Mouse (Mus musculus): Measurements from ENCODE around the gene Vmn1r226. TPM values are rescaled to one million over a fixed set of nuclear protein-coding genes. Genes with fewer than 3 reads are reported as not detected.

Vmn1r226 gene
- polyA plus RNA-seq (2014; fragmentation: Illumina TruSeq; extraction: RNeasy Lipid Tissue Mini Kit (QIAGEN cat#74804); ENCODE audit: low read depth, low replicate concordance), result 2.1 TPM

DNA sequence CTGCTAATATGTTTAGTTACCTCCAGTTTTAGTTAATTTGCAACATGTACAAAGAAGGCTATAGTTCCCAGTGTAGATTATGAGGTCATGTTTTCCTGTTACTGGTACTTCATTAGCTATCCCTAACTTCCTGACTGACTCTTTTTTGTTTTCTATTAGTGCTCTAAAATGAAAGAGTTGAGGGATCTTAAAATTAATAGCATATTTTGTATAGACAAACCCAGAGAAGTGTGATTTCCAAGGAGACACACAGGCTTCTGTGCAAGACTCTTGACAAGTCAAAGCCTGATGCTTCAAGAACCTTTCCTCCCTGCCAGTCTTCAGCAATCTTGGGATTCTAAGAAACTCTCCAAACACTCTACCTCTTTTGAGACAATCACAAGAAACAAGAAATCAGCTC lies at the start of gene Vmn1r226:
Gene Vmn1r226, plus strand, starts transcription at position 301 of the 400 bp plus-strand sequence.

DNA sequence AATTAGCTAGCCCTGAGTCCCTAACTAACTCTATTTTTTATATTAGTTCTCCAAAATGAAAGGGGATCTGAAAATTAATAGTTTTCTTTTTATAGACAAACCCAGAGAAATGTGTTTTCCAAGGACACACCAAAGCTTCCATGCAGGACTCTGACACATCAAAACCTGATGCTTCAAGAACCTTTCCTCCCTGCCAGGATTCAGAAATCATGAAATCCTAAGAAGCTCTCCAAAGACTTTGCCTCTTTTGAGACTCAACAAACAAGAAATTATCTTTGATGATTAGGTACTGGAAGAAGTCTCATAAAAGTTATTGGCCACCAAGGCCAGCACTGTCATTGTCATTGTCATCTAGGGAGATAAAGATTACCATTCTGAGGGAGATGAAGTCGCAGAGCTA lies 46.9 kb downstream of the Vmn1r226 start, which contains the start of gene Vmn1r227:
Gene Vmn1r227, plus strand, starts transcription at position 301 of the 400 bp plus-strand sequence.

Other genes with a start within 250 kb of the Vmn1r226 start
- not detected for gene Vmn2r108, start 201.5 kb upstream of the Vmn1r226 start, polyA plus RNA-seq (2014; fragmentation: Illumina TruSeq; extraction: RNeasy Lipid Tissue Mini Kit (QIAGEN cat#74804); ENCODE audit: low read depth, low replicate concordance)
- gene Vmn1r225, start 184.7 kb upstream of the Vmn1r226 start, polyA plus RNA-seq (2014; fragmentation: Illumina TruSeq; extraction: RNeasy Lipid Tissue Mini Kit (QIAGEN cat#74804); ENCODE audit: low read depth, low replicate concordance), result not detected
- gene Vmn2r109, start 118.1 kb upstream of the Vmn1r226 start, polyA plus RNA-seq (2014; fragmentation: Illumina TruSeq; extraction: RNeasy Lipid Tissue Mini Kit (QIAGEN cat#74804); ENCODE audit: low read depth, low replicate concordance), result not detected
- 0.01 TPM for gene Vmn2r110, start 86.4 kb upstream of the Vmn1r226 start, polyA plus RNA-seq (2014; fragmentation: Illumina TruSeq; extraction: RNeasy Lipid Tissue Mini Kit (QIAGEN cat#74804); ENCODE audit: low read depth, low replicate concordance)
- not detected for gene Fpr-rs3, start 58.0 kb upstream of the Vmn1r226 start, polyA plus RNA-seq (2014; fragmentation: Illumina TruSeq; extraction: RNeasy Lipid Tissue Mini Kit (QIAGEN cat#74804); ENCODE audit: low read depth, low replicate concordance)
- gene Vmn1r227, start 47.0 kb downstream of the Vmn1r226 start, polyA plus RNA-seq (2014; fragmentation: Illumina TruSeq; extraction: RNeasy Lipid Tissue Mini Kit (QIAGEN cat#74804); ENCODE audit: low read depth, low replicate concordance), result not detected
- not detected for gene Vmn1r228, start 103.3 kb downstream of the Vmn1r226 start, polyA plus RNA-seq (2014; fragmentation: Illumina TruSeq; extraction: RNeasy Lipid Tissue Mini Kit (QIAGEN cat#74804); ENCODE audit: low read depth, low replicate concordance)
- not detected for gene Vmn1r229, start 128.7 kb downstream of the Vmn1r226 start, polyA plus RNA-seq (2014; fragmentation: Illumina TruSeq; extraction: RNeasy Lipid Tissue Mini Kit (QIAGEN cat#74804); ENCODE audit: low read depth, low replicate concordance)
- not detected for gene Vmn1r230, start 157.6 kb downstream of the Vmn1r226 start, polyA plus RNA-seq (2014; fragmentation: Illumina TruSeq; extraction: RNeasy Lipid Tissue Mini Kit (QIAGEN cat#74804); ENCODE audit: low read depth, low replicate concordance)
- gene Vmn1r231, start 222.2 kb downstream of the Vmn1r226 start, polyA plus RNA-seq (2014; fragmentation: Illumina TruSeq; extraction: RNeasy Lipid Tissue Mini Kit (QIAGEN cat#74804); ENCODE audit: low read depth, low replicate concordance), result not detected
- gene Vmn1r232, start 236.9 kb downstream of the Vmn1r226 start, polyA plus RNA-seq (2014; fragmentation: Illumina TruSeq; extraction: RNeasy Lipid Tissue Mini Kit (QIAGEN cat#74804); ENCODE audit: low read depth, low replicate concordance), result not detected

Measured in testis, adult 10 weeks (tissue).